Mouse (Mus musculus): ENCODE measurements around the gene Nlrc5. TPM values are rescaled to one million over a fixed set of nuclear protein-coding genes. Genes with fewer than 3 reads are reported as not detected.

Gene Nlrc5
- total RNA-seq, 2 experiments from 2014 or later, result 1.2 to 2.0 TPM

GRCm38 (mm10) chr8:94518331-94518730 is 84.2 kb downstream of the Nlrc5 start:
- intact Hi-C loops (cut with DNase I), result no loop called here
- no peak for DNase-seq

- DNase-seq, result no peak
- intact Hi-C loops (cut with DNase I), result no loop called here
Observed at GRCm38 (mm10) chr8:94519021-94519420, 84.9 kb downstream of the Nlrc5 start.

GRCm38 (mm10) chr8:94521481-94521880 is 87.3 kb downstream of the Nlrc5 start:
- intact Hi-C loops (cut with DNase I), result no loop called here
- no peak for DNase-seq

- DNase-seq, result no peak
- intact Hi-C loops (cut with DNase I), result no loop called here
Observed at GRCm38 (mm10) chr8:94522482-94522881, 88.3 kb downstream of the Nlrc5 start.

GRCm38 (mm10) chr8:94524554-94524953 is 90.4 kb downstream of the Nlrc5 start:
- intact Hi-C loops (cut with DNase I), result no loop called here
- DNase-seq, result no peak

GRCm38 (mm10) chr8:94527178-94527577 is 93.0 kb downstream of the Nlrc5 start:
- DNase-seq, result no peak
- intact Hi-C loops (cut with DNase I), result no loop called here

- peak; percentile 54 to 57 for DNase-seq
- intact Hi-C loops (cut with DNase I), result loop anchor here (1.0 to 2.0 kb wide), 2 partner anchors 56 to 175 kb away; no protein-coding TSS in a partner anchor
Observed at GRCm38 (mm10) chr8:94528245-94528644, 94.1 kb downstream of the Nlrc5 start.

GRCm38 (mm10) chr8:94529875-94530274 is 95.7 kb downstream of the Nlrc5 start:
- DNase-seq, result no peak
- intact Hi-C loops (cut with DNase I), result loop anchor here (2.0 to 5.0 kb wide), 2 partner anchors 173 to 282 kb away; partner anchors contain the start of gene Ccl17

GRCm38 (mm10) chr8:94530643-94531042 is 96.5 kb downstream of the Nlrc5 start:
- intact Hi-C loops (cut with DNase I), result loop anchor here (5.0 kb wide), 1 partner anchor 282 kb away; the partner anchor contains the start of gene Ccl17
- no peak for DNase-seq

GRCm38 (mm10) chr8:94532000-94532399 is 97.8 kb downstream of the Nlrc5 start:
- intact Hi-C loops (cut with DNase I), result loop anchor here (5.0 kb wide), 1 partner anchor 280 kb away; the partner anchor contains the start of gene Ccl17
- no peak for DNase-seq

- intact Hi-C loops (cut with DNase I), result loop anchor here (5.0 kb wide), 1 partner anchor 280 kb away; the partner anchor contains the start of gene Ccl17
- no peak for DNase-seq
Observed at GRCm38 (mm10) chr8:94532525-94532872, 98.3 kb downstream of the Nlrc5 start.

- intact Hi-C loops (cut with DNase I), result loop anchor here (5.0 kb wide), 1 partner anchor 279 kb away; the partner anchor contains the start of gene Ccl17
- DNase-seq, result peak; percentile 77 to 80
Observed at GRCm38 (mm10) chr8:94532873-94533671, 98.9 kb downstream of the Nlrc5 start, which contains the start of gene Cpne2. TSS of gene Cpne2 (plus strand) at chr8:94532990.

GRCm38 (mm10) chr8:94534612-94535011 is 100.5 kb downstream of the Nlrc5 start:
- no peak for DNase-seq
- intact Hi-C loops (cut with DNase I), result loop anchor here (5.0 kb wide), 1 partner anchor 278 kb away; the partner anchor contains the start of gene Ccl17

GRCm38 (mm10) chr8:94535631-94536030 is 101.5 kb downstream of the Nlrc5 start:
- DNase-seq, result no peak
- intact Hi-C loops (cut with DNase I), result no loop called here

- intact Hi-C loops (cut with DNase I), result no loop called here
- peak in 1 of 2 experiments; percentile 42 for DNase-seq
Observed at GRCm38 (mm10) chr8:94537456-94537855, 103.3 kb downstream of the Nlrc5 start.

GRCm38 (mm10) chr8:94540025-94540424 is 105.9 kb downstream of the Nlrc5 start:
- DNase-seq, result no peak
- intact Hi-C loops (cut with DNase I), result no loop called here

GRCm38 (mm10) chr8:94540889-94541795 is 107.0 kb downstream of the Nlrc5 start:
- intact Hi-C loops (cut with DNase I), result no loop called here

GRCm38 (mm10) chr8:94543981-94544380 is 109.8 kb downstream of the Nlrc5 start:
- no peak for DNase-seq
- intact Hi-C loops (cut with DNase I), result no loop called here

More at GRCm38 (mm10) chr8:94540889-94541795, 107.0 kb downstream of the Nlrc5 start:
- no peak for DNase-seq

- intact Hi-C loops (cut with DNase I), result no loop called here
Observed at GRCm38 (mm10) chr8:94549041-94549440, 114.9 kb downstream of the Nlrc5 start.

GRCm38 (mm10) chr8:94549482-94549881 is 115.3 kb downstream of the Nlrc5 start:
- intact Hi-C loops (cut with DNase I), result no loop called here

More at GRCm38 (mm10) chr8:94549041-94549440, 114.9 kb downstream of the Nlrc5 start:
- DNase-seq, result no peak

GRCm38 (mm10) chr8:94549998-94550397 is 115.8 kb downstream of the Nlrc5 start:
- DNase-seq, result peak in 1 of 2 experiments; percentile 31
- intact Hi-C loops (cut with DNase I), result no loop called here

More at GRCm38 (mm10) chr8:94549482-94549881, 115.3 kb downstream of the Nlrc5 start:
- no peak for DNase-seq
